Mouse (Mus musculus): Measurements from ENCODE around the gene Scn5a. TPM values are rescaled to one million over a fixed set of nuclear protein-coding genes. Genes with fewer than 3 reads are reported as not detected.

The Scn5a gene
- polyA plus RNA-seq, 1 experiment: not detected

DNA sequence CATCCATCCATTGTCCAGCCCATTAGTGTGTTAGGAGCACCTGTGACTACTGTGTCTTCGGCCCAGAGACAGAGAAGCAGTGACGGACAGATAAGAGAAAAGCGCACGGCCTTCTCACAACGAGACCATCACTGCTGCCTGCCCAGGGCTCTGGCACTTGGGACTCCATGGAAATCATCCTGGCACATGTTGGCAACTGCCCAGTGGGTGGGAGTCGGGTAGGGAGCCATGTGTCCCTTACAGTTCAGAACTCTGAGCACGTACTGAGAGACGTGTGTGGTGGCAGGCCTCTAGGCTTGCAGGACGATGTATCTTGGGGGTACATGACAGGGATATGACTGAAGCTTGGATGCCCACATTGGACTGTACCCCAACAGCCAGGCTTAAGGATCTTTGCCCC, 38.1 kb downstream of the Scn5a start:
- Histone ChIP-seq H3K4me1 (ENCODE audit: control insufficient read depth, insufficient read depth, insufficient read length, low read length) (no peaks in the 10 kb centered on the region), H3K4me3 (ENCODE audit: insufficient read depth, low read depth, low read length) (no peak overlapping the region), H3K27ac (replicated peaks; ENCODE audit: low read depth, low read length) (no peak overlapping the region)

DNA sequence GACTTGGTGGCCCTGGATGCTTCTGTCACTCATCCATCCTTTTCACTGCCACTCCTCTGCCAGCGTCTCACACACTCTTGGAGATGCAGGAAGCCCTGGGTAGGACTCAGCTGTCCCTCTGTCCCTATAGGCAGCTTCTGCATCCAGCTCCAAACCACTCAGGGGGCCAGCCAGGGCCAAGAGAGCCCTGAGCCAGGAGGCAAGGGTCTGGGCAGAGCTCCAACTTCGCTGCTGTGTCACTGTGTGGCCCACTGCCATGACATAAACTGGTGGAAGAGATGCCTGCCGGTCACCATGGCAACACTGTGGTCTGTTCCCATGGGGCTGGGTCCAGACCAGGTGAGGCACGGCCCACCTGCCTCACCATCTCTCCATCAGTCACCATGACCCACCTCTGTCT, 41.0 kb downstream of the Scn5a start:
- Histone ChIP-seq H3K4me1 (ENCODE audit: control insufficient read depth, insufficient read depth, insufficient read length, low read length) (no peaks in the 10 kb centered on the region), H3K4me3 (ENCODE audit: insufficient read depth, low read depth, low read length) (no peak overlapping the region), H3K27ac (replicated peaks; ENCODE audit: low read depth, low read length) (no peak overlapping the region)

DNA sequence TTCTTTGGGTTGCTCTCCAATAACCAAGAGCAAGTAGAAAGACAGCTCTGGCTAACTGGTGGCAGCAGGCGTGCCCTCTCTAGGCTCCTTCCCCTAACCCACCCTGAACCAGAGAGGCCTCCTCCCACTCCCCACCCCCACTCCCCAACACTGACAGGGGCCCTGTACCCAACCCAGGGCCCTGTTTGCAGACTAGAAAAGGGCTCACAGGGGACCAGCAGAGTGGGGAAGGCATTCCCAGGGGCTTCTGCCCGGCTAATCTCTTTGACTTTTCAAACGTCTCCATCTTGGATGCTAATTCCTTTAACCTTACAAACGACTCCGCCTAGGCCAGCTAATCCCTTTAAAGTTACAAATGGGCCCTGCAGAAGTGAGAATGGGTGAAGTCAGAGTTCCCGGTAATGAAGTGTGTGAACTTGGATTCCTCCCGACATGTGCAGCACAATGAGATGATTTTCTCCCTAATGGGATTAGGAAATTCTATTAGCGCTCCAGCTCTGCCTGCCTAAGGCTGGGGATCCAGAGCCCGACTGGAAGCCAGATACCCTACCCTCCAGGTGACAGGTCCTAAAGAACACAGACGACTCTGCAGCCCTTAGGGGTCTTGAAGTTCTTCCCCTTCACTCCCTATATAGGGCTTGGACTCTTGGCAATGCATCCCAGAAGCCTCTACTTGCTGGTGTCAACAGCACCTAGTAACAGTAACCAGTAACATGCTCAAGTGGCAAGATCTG, 47.0 kb downstream of the Scn5a start:
- Histone ChIP-seq H3K4me3 (ENCODE audit: insufficient read depth, low read depth, low read length) (no peak overlapping the region), H3K27ac (replicated peaks; ENCODE audit: low read depth, low read length) (no peak overlapping the region), H3K4me1 (ENCODE audit: control insufficient read depth, insufficient read depth, insufficient read length, low read length) (no peaks in the 10 kb centered on the region)

DNA sequence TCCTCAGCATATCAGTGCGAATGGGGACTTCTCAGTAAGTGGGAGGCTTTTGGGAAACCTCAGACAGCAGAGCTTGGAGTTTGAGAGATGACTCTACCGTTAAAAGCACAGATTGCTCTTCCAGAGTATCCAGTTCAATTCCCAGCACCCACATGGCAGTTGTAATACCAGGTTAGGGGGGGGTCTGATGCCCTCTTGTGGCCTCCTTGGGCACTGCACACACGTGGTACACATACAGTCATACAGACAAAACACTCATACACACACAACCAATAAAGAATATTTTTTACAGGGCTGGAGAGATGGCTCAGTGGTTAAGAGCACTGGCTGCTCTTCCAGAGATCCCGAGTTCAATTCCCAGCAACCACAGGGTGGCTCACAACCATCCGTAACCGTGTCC, 54.3 kb downstream of the Scn5a start:
- Histone ChIP-seq H3K27ac (replicated peaks; ENCODE audit: low read depth, low read length) (no peak overlapping the region), H3K4me1 (ENCODE audit: control insufficient read depth, insufficient read depth, insufficient read length, low read length) (no peaks in the 10 kb centered on the region), H3K4me3 (ENCODE audit: insufficient read depth, low read depth, low read length) (no peak overlapping the region)

DNA sequence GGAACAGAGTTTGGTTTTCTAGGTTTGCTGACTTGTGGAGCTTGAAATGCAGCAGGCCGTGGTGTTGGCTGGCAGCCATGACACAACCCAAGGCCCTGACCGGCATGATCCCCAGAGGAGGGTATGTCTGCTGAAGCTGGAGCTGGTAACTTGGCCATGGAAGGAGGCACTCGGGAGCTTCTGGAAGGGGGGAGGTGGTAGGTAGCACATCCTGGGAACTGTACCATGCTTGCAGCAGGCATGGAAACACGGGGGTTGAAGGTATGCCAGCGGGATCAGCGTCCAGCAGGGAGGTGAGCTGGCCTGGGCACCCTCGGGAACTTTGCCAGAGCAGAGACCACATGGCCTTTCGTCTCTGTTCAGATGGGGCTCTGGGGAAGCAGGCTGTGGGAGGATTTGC, 55.5 kb downstream of the Scn5a start:
- no peak overlapping the region for H3K4me3 ChIP-seq (ENCODE audit: insufficient read depth, low read depth, low read length)
- H3K4me1 ChIP-seq (ENCODE audit: control insufficient read depth, insufficient read depth, insufficient read length, low read length): no peaks in the 10 kb centered on the region

DNA sequence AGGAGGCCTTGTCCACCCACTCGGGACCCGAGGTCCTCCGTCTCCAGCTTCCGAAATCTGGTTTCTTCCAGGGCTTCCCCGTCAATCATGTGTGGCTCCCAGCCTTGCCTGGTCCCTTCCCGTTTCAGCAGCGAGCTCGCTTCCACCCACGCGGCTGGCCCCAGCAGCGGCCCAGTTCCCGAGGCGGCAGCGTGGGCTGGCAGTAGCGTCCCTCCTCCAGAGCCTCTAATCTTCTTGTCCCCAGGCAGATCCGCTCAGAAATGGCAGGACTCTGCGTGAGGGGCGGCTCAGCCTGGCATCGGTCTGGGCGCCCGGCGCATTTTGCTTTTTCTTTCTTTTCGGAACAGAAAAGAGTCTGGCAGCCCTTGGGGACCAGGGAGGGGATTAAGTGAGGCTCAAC, 59.7 kb downstream of the Scn5a start:
- no peak overlapping the region for H3K4me3 ChIP-seq (ENCODE audit: insufficient read depth, low read depth, low read length)
- H3K27ac ChIP-seq (replicated peaks; ENCODE audit: low read depth, low read length): no peak overlapping the region
- H3K4me1 ChIP-seq (ENCODE audit: control insufficient read depth, insufficient read depth, insufficient read length, low read length): no peaks in the 10 kb centered on the region

More for the DNA sequence above, 55.5 kb downstream of the Scn5a start:
- H3K27ac ChIP-seq (replicated peaks; ENCODE audit: low read depth, low read length): no peak overlapping the region

DNA sequence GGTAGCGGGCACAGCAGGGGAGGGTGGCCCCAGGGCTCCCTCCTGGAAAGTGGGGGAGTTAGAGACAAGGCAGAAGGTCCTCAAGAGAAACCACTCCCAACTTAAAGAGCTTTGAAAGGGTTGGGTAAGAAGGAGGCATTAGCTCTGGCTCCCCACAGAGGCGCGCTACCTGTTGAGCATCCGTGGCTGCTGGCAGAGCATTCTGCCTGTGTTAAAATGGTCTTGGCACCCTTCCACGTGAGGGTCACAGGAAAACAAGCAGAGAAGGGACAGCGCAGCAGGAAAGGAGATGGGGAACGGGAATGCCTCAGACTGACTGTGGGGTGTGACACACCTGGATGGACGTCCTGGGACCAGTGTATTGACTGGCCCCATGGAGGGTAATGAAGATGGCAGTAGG, 60.6 kb downstream of the Scn5a start:
- no peak overlapping the region for H3K27ac ChIP-seq (replicated peaks; ENCODE audit: low read depth, low read length)
- no peak overlapping the region for H3K4me3 ChIP-seq (ENCODE audit: insufficient read depth, low read depth, low read length)
- H3K4me1 ChIP-seq (ENCODE audit: control insufficient read depth, insufficient read depth, insufficient read length, low read length): no peaks in the 10 kb centered on the region

DNA sequence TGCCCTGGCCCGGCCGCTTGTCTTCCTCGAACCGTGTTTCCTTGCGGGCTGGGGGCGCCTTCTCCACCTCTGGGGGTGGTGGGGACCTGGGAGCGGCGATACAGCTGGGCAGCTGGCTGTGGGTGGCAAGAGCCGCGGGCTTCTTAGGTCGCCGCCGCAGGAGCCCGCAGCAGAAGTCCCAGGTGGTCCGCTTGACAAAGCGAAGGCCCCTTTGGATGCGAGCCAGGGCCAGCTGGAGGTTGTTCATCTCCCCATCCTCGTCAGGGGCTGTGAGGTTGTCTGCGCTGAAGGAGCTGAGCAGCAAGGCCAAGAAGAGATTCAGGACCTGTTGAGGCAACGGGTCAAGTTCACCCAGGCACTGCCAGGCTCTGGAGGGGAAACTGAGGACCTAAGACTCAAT, 61.3 kb downstream of the Scn5a start:
- Histone ChIP-seq H3K4me3 (ENCODE audit: insufficient read depth, low read depth, low read length) (no peak overlapping the region), H3K4me1 (ENCODE audit: control insufficient read depth, insufficient read depth, insufficient read length, low read length) (no peaks in the 10 kb centered on the region), H3K27ac (replicated peaks; ENCODE audit: low read depth, low read length) (no peak overlapping the region)

DNA sequence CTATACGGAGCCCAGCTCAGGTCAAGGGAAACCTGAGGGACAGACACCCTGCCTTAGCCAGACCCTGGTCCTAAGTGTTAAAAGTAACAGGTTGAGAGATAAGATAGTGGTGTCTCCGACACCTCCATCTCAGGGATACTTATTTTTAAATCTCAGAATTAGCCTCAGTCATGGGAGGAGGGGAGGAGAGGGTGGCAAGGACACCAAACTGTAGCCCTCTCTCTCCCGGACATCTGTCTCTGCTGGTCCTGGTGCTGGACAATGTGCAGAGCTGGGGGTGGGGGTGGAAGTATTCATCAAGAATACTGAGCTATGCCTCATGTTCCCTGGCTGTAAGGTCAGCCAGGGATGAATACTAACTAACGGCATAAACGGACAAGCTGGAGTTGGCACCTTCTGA, 62.0 kb downstream of the Scn5a start:
- no peak overlapping the region for H3K27ac ChIP-seq (replicated peaks; ENCODE audit: low read depth, low read length)
- H3K4me3 ChIP-seq (ENCODE audit: insufficient read depth, low read depth, low read length): no peak overlapping the region

DNA sequence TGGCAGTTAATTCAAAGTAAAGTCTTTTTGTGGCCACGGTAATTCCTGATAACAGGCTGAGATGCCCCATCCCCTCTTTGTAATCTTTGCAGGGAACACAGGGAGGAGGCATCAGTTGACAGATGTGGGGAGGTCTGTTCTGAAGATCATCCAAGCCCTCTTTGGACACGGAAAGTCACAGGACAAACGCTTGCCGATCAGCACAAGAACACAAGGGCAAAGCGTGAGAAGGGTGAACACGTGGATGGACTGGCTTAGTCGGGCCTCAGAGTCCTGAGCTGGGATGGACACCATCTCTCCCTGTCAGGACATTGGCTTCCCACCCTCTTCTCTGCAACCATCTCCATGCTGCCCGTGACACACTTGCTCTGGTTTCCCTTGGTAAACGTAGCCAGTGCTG, 63.4 kb downstream of the Scn5a start:
- Histone ChIP-seq H3K4me1 (ENCODE audit: control insufficient read depth, insufficient read depth, insufficient read length, low read length) (no peaks in the 10 kb centered on the region), H3K27ac (replicated peaks; ENCODE audit: low read depth, low read length) (no peak overlapping the region), H3K4me3 (ENCODE audit: insufficient read depth, low read depth, low read length) (no peak overlapping the region)

More for the DNA sequence above, 62.0 kb downstream of the Scn5a start:
- no peaks in the 10 kb centered on the region for H3K4me1 ChIP-seq (ENCODE audit: control insufficient read depth, insufficient read depth, insufficient read length, low read length)

DNA sequence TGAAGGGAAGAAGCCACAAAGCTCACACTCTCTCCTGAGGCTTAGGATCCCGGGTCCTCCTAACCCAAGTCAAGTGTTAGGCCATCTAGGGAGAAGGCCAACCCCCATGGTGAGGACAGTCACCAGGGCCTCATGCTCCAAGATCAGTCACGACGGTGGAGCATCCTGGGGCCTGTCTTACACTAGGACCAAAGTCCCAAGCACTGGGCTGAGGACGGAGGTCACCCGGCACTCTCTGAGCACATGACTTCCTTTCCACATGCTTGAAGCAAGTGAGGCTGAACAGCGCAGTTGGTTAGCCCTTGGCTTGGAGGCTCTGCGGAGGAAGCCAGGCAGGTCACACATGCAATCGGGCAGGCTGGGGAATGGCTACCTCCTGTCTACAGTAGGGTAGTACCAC, 63.8 kb downstream of the Scn5a start:
- Histone ChIP-seq H3K4me1 (ENCODE audit: control insufficient read depth, insufficient read depth, insufficient read length, low read length) (no peaks in the 10 kb centered on the region), H3K4me3 (ENCODE audit: insufficient read depth, low read depth, low read length) (no peak overlapping the region), H3K27ac (replicated peaks; ENCODE audit: low read depth, low read length) (no peak overlapping the region)

DNA sequence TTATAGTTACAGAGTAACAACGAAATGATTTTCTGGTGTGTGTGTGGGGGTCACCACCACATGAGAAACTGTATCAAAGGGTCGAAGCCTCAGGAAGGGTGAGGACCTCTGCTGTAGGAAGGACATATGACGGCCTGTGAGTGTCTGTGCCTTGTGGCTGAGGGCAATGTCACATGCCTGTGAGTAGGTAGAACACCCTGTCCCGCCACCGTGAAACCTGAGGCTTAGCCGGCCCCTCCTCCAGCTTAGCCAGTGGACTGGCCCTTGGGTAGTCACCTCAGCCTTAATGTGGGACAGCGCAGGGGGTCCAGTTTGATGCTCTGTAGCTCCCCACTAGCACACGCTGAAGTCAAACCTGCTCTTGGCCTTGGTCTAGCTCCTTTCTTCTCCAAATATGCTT, 65.0 kb downstream of the Scn5a start:
- no peaks in the 10 kb centered on the region for H3K4me1 ChIP-seq (ENCODE audit: control insufficient read depth, insufficient read depth, insufficient read length, low read length)
- no peak overlapping the region for H3K4me3 ChIP-seq (ENCODE audit: insufficient read depth, low read depth, low read length)
- no peak overlapping the region for H3K27ac ChIP-seq (replicated peaks; ENCODE audit: low read depth, low read length)

DNA sequence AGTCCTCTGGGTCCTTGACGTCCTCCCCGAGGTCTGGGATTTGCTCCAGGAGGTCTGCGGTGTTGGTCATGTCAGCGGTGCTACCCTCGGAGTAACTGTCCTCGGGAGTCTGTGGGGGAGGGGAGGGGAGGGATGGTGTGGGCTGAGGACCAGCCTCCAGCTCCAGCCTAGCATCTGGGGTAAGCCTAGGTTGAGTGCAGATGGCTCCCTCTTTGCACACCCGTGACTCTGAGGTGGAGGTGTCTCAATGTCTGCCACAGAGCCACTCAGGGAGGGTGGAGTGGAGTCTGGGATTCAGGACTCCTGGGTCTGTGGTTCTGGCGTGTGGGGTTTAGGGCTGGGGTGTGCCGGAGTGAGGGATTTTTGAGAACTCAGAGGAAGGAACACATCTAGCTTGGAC, 65.8 kb downstream of the Scn5a start:
- H3K4me1 ChIP-seq (ENCODE audit: control insufficient read depth, insufficient read depth, insufficient read length, low read length): no peaks in the 10 kb centered on the region
- no peak overlapping the region for H3K4me3 ChIP-seq (ENCODE audit: insufficient read depth, low read depth, low read length)
- no peak overlapping the region for H3K27ac ChIP-seq (replicated peaks; ENCODE audit: low read depth, low read length)

DNA sequence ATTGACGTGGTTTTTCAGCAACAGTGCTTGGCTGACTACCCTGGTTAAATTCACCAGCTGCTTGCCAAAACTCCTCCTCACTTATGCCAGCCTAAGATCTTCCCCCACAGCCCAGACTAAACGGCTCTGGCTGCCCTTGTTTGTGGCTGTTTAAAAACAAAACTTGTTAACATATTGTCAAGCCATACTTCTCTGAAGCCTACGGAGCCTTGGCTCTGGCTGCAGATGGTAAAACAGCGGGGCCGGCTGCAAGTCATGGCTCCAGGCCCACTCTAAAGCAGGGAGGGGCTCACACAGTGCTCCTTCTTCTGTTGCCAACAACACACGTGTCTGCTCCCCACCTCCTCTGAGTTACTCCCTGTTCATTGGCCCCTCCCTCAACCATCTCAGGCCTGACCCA, 67.9 kb downstream of the Scn5a start:
- H3K4me3 ChIP-seq (ENCODE audit: insufficient read depth, low read depth, low read length): no peak overlapping the region
- no peaks in the 10 kb centered on the region for H3K4me1 ChIP-seq (ENCODE audit: control insufficient read depth, insufficient read depth, insufficient read length, low read length)
- H3K27ac ChIP-seq (replicated peaks; ENCODE audit: low read depth, low read length): no peak overlapping the region

DNA sequence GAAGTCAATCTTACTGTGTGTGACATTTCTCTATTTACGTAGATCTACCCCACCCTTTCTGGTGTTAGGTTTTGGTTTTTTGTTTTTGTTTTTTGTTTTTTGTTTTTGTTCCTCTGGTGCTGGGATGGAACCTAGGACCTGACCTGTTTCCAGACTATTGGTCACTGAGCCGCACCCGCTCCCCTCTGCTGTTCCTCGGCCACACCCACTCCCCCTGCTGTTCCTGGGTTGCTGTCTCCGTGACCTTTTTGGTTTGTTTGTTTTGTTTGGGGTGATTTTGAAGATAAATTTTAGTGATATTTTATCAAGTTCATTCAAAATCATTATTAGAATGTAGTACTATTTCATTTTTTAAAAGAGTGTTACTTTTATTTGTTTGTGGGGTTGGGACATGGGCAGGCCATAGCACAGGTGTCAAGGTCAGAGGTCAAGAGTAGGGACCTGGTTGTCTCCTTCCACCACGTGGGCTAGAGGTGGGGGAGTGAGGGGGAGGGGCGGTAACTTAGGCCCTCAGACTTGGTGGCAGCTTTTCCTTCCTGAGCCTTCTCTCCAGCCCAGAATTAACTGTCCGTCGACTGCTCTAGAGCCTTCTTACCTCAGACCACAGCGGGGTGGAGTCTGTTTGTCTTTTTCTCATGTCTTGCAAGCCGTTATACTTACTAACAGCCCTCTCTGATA, 73.7 kb downstream of the Scn5a start:
- H3K4me1 ChIP-seq (ENCODE audit: control insufficient read depth, insufficient read depth, insufficient read length, low read length): no peaks in the 10 kb centered on the region
- H3K4me3 ChIP-seq (ENCODE audit: insufficient read depth, low read depth, low read length): no peak overlapping the region
- H3K27ac ChIP-seq (replicated peaks; ENCODE audit: low read depth, low read length): no peak overlapping the region

DNA sequence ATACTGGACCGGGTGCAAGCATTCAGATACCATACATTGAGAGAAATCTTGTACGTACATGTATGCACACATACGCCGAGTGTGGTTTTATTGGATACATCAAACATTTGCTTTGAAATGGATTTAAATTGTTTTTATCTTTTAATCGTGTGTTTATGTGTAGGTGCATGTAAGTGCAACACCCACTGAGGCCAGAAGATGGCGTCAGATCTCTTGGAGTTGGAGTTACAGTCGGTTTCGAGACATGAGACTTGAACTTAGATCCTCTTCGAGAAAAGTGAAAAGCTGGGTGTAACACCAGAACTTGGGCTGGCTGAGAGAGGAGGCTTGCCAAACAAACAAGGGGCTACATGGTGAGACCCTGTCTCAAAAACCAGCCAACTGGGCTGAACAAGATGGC, 75.2 kb downstream of the Scn5a start:
- H3K4me3 ChIP-seq (ENCODE audit: insufficient read depth, low read depth, low read length): no peak overlapping the region
- no peaks in the 10 kb centered on the region for H3K4me1 ChIP-seq (ENCODE audit: control insufficient read depth, insufficient read depth, insufficient read length, low read length)
- H3K27ac ChIP-seq (replicated peaks; ENCODE audit: low read depth, low read length): no peak overlapping the region
